Mouse (Mus musculus) neural tube, embryonic 11.5 days (tissue): ENCODE measurements at regions not wholly inside any gene's neighbourhood (a gene's known extent, or its start where the extent isn't known, plus 50 kb on each side); places are given as distances from the start of the nearest gene placed in this dataset.

ENCODE experiments used
- ATAC-seq: fragments of 200-750 bp; cut with Nextera tagmentation; 2 replicates; pipeline ENCODE4 v1.8.0; 2017; ENCODE audit warnings: moderate number of reproducible peaks, mild to moderate bottlenecking, moderate TSS enrichment, moderate library complexity; ENCODE audit not compliant: insufficient read depth, low FRiP score, low TSS enrichment
- DNase-seq: peaks from one replicate; pipeline ENCODE4 v3.0.0-alpha.2; 2015; ENCODE audit warnings: low spot score
- H3K27ac ChIP-seq: fragments of 300-500 bp; sonication (generic); 2 replicates; pipeline ENCODE4 v1.5.1; 2014; ENCODE audit warnings: low read depth, mild to moderate bottlenecking, low read length
- H3K27me3 ChIP-seq: fragments of 300-500 bp; sonication (generic); 2 replicates; pipeline ENCODE4 v1.6.1; 2014; ENCODE audit warnings: mild to moderate bottlenecking, low read length, mixed read lengths; ENCODE audit not compliant: control insufficient read depth, insufficient read depth
- H3K36me3 ChIP-seq: fragments of 300-500 bp; sonication (generic); 2 replicates; pipeline ENCODE4 v1.6.1; 2014; ENCODE audit warnings: mild to moderate bottlenecking, low read length, moderate library complexity, mixed read lengths; ENCODE audit not compliant: control insufficient read depth, insufficient read depth
- H3K4me1 ChIP-seq: fragments of 300-500 bp; sonication (generic); 2 replicates; pipeline ENCODE4 v1.6.1; 2014; ENCODE audit warnings: low read length, mixed read lengths; ENCODE audit not compliant: control insufficient read depth, insufficient read depth
- H3K4me2 ChIP-seq: fragments of 300-500 bp; sonication (generic); 2 replicates; pipeline ENCODE4 v1.6.1; 2014; ENCODE audit warnings: low read depth, mild to moderate bottlenecking, moderate library complexity
- H3K4me3 ChIP-seq: fragments of 300-500 bp; sonication (generic); 2 replicates; pipeline ENCODE4 v1.5.1; 2014; ENCODE audit warnings: low read depth, low read length
- H3K9ac ChIP-seq: fragments of 300-500 bp; sonication (generic); 2 replicates; pipeline ENCODE4 v1.6.1; 2014; ENCODE audit warnings: mild to moderate bottlenecking, low read length
- H3K9me3 ChIP-seq: fragments of 300-500 bp; sonication (generic); 2 replicates; pipeline ENCODE4 v1.6.1; 2016; ENCODE audit warnings: low read length; ENCODE audit not compliant: control insufficient read depth
- WGBS: fragments of 180-500 bp; shearing (Covaris S2); extraction: QIAGEN DNeasy Blood & Tissue Kit; methylation state at CpG from one replicate; pipeline ENCODE4 v1.1.7; 2014; 5-methylcytosine and 5-hydroxymethylcytosine counted together

DNA sequence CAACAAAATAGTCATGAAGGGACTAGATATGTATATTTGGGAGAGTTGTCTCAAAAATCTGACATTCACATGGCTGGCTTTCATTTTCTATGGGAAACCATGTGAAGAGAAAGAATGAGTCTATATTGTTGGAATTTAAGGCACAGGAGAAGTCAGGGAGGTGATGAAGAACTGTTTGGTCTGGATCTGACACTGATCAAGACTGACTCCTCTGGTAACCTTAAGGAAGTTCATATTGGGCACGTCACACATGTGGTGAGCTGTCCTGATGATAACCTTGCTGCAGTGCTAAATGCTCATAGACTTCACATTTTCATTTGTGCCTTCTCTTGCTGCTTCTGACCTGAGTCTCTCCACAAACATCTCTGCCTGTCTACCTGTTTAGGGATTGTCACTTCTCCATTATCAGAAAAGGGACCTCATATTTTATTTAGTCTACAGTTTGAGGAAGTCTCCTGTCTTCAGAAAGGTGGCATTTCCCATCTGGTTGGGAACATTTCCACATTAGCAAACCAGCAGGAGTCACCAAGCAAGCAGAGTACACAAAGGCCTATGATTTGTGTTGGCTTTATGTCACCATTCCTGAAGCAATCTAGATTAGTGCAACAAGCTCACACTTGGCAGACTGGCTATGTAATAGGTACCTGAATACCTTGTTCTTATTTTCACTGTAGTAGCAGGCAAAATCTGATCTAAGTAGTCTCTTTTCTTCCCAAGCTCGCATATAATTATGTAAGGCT, 76.4 kb upstream of the B430305J03Rik start:
- H3K27me3 ChIP-seq = no peaks in the 10 kb centered on the region
- no peaks in the 10 kb centered on the region for H3K9me3 ChIP-seq
- 85% methylated on average over 2 of the region's 2 CpGs for WGBS
- no peaks in the 10 kb centered on the region for H3K4me1 ChIP-seq
- H3K27ac ChIP-seq = no peak overlapping the region
- H3K36me3 ChIP-seq = no peaks in the 10 kb centered on the region
- no peak overlapping the region for H3K4me3 ChIP-seq
- H3K9ac ChIP-seq = no peak overlapping the region
- ATAC-seq = no peak
- DNase-seq = no peak
- H3K4me2 ChIP-seq = no peak overlapping the region

DNA sequence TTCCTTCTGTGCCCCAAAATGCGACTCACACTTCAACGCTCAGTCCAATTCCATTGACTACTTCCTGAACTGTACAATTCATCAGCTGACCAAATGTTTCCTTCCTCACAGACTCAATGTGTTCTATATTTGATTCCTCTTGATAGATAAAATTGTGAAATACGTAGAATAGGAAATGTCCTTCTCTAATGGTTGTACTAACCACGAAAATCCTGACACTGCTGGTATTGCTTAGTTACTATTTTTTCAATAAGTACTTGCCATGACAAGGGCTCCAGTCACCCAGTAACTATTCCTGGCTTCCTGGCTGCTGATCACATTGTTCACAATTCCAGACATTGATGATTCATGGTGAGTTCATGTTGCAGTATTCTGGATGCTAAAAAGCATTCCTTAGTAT, 75.7 kb upstream of the B430305J03Rik start:
- no peak for DNase-seq
- H3K27me3 ChIP-seq = no peaks in the 10 kb centered on the region
- WGBS = 95% methylated on average over 4 of the region's 4 CpGs

DNA sequence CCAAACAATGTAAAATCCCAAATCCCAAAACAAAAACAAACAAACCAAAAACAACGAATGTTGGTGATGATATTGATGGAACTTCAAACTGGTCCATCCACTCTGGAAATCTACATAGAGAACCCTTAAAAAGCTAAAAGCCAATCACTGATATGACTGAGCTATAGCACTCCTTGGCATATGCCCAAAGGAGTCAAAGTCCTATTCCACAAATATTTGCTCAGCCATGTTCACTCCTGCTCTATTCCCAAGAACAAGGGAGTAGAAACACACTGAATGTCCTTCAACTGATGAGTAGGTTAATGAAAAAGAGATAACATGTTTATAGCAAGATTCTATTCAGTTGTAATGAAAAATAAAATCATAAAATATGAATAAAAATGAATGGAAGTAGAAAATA, 63.0 kb upstream of the B430305J03Rik start:
- 77% methylated on average over 1 of the region's 1 CpGs for WGBS
- no peak overlapping the region for H3K27ac ChIP-seq
- no peak overlapping the region for H3K4me2 ChIP-seq
- no peaks in the 10 kb centered on the region for H3K4me1 ChIP-seq
- DNase-seq = no peak
- no peak overlapping the region for H3K9ac ChIP-seq
- no peak for ATAC-seq
- no peaks in the 10 kb centered on the region for H3K9me3 ChIP-seq
- no peak overlapping the region for H3K4me3 ChIP-seq
- no peaks in the 10 kb centered on the region for H3K27me3 ChIP-seq
- no peaks in the 10 kb centered on the region for H3K36me3 ChIP-seq

More for the DNA sequence above, 75.7 kb upstream of the B430305J03Rik start:
- no peak overlapping the region for H3K27ac ChIP-seq
- H3K4me2 ChIP-seq = no peak overlapping the region
- H3K9ac ChIP-seq = no peak overlapping the region
- H3K36me3 ChIP-seq = no peaks in the 10 kb centered on the region
- no peak for ATAC-seq
- no peaks in the 10 kb centered on the region for H3K4me1 ChIP-seq
- H3K4me3 ChIP-seq = no peak overlapping the region
- H3K9me3 ChIP-seq = no peaks in the 10 kb centered on the region

GRCm38 (mm10) chr3:61423945-61424344, 58.2 kb upstream of the B430305J03Rik start:
- Histone ChIP-seq H3K9me3 (no peaks in the 10 kb centered on the region), H3K4me1 (no peaks in the 10 kb centered on the region), H3K4me3 (no peak overlapping the region), H3K27ac (no peak overlapping the region), H3K27me3 (no peaks in the 10 kb centered on the region), H3K4me2 (no peak overlapping the region), H3K9ac (no peak overlapping the region), H3K36me3 (no peaks in the 10 kb centered on the region)
- DNase-seq (no peak), ATAC-seq (no peak)
- 80% methylated on average over 5 of the region's 5 CpGs for WGBS

- no peaks in the 10 kb centered on the region for H3K9me3 ChIP-seq
- WGBS = 94% methylated on average over 3 of the region's 3 CpGs
- no peaks in the 10 kb centered on the region for H3K27me3 ChIP-seq
- no peak overlapping the region for H3K9ac ChIP-seq
- H3K4me2 ChIP-seq = no peak overlapping the region
- ATAC-seq (no peak), DNase-seq (no peak)
- no peaks in the 10 kb centered on the region for H3K4me1 ChIP-seq
- no peak overlapping the region for H3K27ac ChIP-seq
- H3K4me3 ChIP-seq = no peak overlapping the region
- H3K36me3 ChIP-seq = no peaks in the 10 kb centered on the region
Measured at GRCm38 (mm10) chr3:61419706-61420105, 54.0 kb upstream of the B430305J03Rik start.

DNA sequence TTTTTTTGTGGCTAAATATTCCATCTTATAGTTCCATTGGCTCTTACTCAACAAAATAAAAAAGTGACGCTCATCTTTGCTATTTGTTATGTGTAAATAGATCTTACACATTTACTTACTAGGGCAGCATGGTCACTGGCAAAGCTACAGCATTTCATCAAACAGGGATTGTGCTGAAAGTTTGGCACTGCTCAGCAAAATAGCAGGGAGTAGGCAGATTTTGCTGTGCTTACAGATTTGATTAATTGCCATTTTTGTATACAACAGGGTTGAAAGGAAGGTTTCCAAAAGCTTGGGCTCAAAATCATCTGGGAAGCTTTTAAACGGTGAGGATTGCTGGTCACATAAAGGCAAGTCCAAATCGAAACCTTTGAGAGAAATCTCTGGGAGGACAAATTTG, 52.3 kb upstream of the B430305J03Rik start:
- no peaks in the 10 kb centered on the region for H3K36me3 ChIP-seq
- no peak overlapping the region for H3K4me2 ChIP-seq
- H3K4me3 ChIP-seq = no peak overlapping the region
- H3K9ac ChIP-seq = no peak overlapping the region
- H3K9me3 ChIP-seq = no peaks in the 10 kb centered on the region
- no peaks in the 10 kb centered on the region for H3K4me1 ChIP-seq
- DNase-seq = no peak
- no peak for ATAC-seq
- WGBS = 80% methylated on average over 3 of the region's 3 CpGs
- H3K27ac ChIP-seq = no peak overlapping the region
- H3K27me3 ChIP-seq = no peaks in the 10 kb centered on the region
